9 mouse cellular contexts compared by ENCODE assay signal in genomic region chr11:109068371-109069325, GRCm38 (mm10).
DNase-seq lines count a peak whose midpoint lies in the region; ATAC-seq and TF ChIP-seq lines count a peak whose summit lies in the region.
"Had no signal": no experiment of that assay in that cellular context is flagged by ENCODE, and none has a peak within 500 bp of the region (broad histone marks: within the 10 kb centered on the region; RNA-seq: fewer than 3 reads in every experiment).

No protein-coding gene starts in this region.

- TF ChIP-seq CTCF in left cerebral cortex, adult 2 months (IDR thresholded peaks at IDR 0.05): no peak

- no peak overlapping the region for H3K27ac ChIP-seq in kidney, embryonic 14.5 days (ENCODE audit: low read depth, low read length)
- 0 out of 2 replicates have a peak overlapping the region, but pooled peaks have one; percentile 39 for H3K27ac ChIP-seq in embryonic facial prominence, embryonic 14.5 days (replicated peaks; ENCODE audit: low read depth, low read length)
- peak overlapping the region; percentile 67 for H3K27ac ChIP-seq in hindbrain, embryonic 15.5 days (replicated peaks)
- H3K27ac ChIP-seq in midbrain, embryonic 13.5 days: peak overlapping the region; percentile 73
- no peak overlapping the region for H3K27ac ChIP-seq in left cerebral cortex, adult 2 months
- H3K27ac ChIP-seq: liver, embryonic 15.5 days had no signal

- no peak overlapping the region for H3K4me3 ChIP-seq in kidney, embryonic 14.5 days (ENCODE audit: low read length)
- no peak overlapping the region for H3K4me3 ChIP-seq in embryonic facial prominence, embryonic 14.5 days (ENCODE audit: low read depth, low read length)
- no peak overlapping the region for H3K4me3 ChIP-seq in hindbrain, embryonic 15.5 days
- no peak overlapping the region for H3K4me3 ChIP-seq in midbrain, embryonic 13.5 days (replicated peaks)
- H3K4me3 ChIP-seq in left cerebral cortex, adult 2 months: no peak overlapping the region
- H3K4me3 ChIP-seq: liver, embryonic 15.5 days had no signal

- H3K27me3 ChIP-seq in kidney, embryonic 14.5 days (ENCODE audit: control insufficient read depth, insufficient read depth, low read length): peaks cover 8% of the 10 kb centered on the region
- no peaks in the 10 kb centered on the region for H3K27me3 ChIP-seq in embryonic facial prominence, embryonic 14.5 days (replicated peaks; ENCODE audit: control insufficient read depth, insufficient read depth, low read length)
- no peaks in the 10 kb centered on the region for H3K27me3 ChIP-seq in hindbrain, embryonic 15.5 days
- no peaks in the 10 kb centered on the region for H3K27me3 ChIP-seq in midbrain, embryonic 13.5 days

- H3K36me3 ChIP-seq in kidney, embryonic 14.5 days (ENCODE audit: control insufficient read depth, insufficient read depth, low read length): no peaks in the 10 kb centered on the region
- no peaks in the 10 kb centered on the region for H3K36me3 ChIP-seq in embryonic facial prominence, embryonic 14.5 days (ENCODE audit: control insufficient read depth, insufficient read depth, low read length)
- H3K36me3 ChIP-seq in hindbrain, embryonic 15.5 days: no peaks in the 10 kb centered on the region
- no peaks in the 10 kb centered on the region for H3K36me3 ChIP-seq in midbrain, embryonic 13.5 days
- H3K36me3 ChIP-seq: liver, embryonic 15.5 days had no signal

- intact Hi-C loops in left cerebral cortex, adult 2 months (cut with DNase I): no loop called here

- 11% methylated on average over 22 of the region's 22 CpGs for WGBS in kidney, embryonic 14.5 days
- WGBS in embryonic facial prominence, embryonic 14.5 days: 32% methylated on average over 22 of the region's 22 CpGs
- 17% methylated on average over 22 of the region's 22 CpGs for WGBS in hindbrain, embryonic 15.5 days
- WGBS in midbrain, embryonic 13.5 days: 29% methylated on average over 22 of the region's 22 CpGs

- peak; percentile 60; the same call in 1 of the 2 replicates for ATAC-seq in kidney, embryonic 14.5 days (ENCODE audit: low FRiP score, low TSS enrichment)
- peak; percentile 44; the same call in 1 of the 2 replicates for ATAC-seq in embryonic facial prominence, embryonic 14.5 days (ENCODE audit: low read depth)
- peak; percentile 95 for ATAC-seq in hindbrain, embryonic 15.5 days (ENCODE audit: low FRiP score, low read depth)
- peak; percentile 94 for ATAC-seq in midbrain, embryonic 13.5 days

- H3K4me1 ChIP-seq in kidney, embryonic 14.5 days (ENCODE audit: control insufficient read depth, insufficient read depth, low read length): peaks cover 7% of the 10 kb centered on the region
- H3K4me1 ChIP-seq in embryonic facial prominence, embryonic 14.5 days (ENCODE audit: control insufficient read depth, insufficient read depth, low read length): peaks cover 27% of the 10 kb centered on the region
- peaks cover 36% of the 10 kb centered on the region for H3K4me1 ChIP-seq in hindbrain, embryonic 15.5 days (replicated peaks)
- peaks cover 41% of the 10 kb centered on the region for H3K4me1 ChIP-seq in midbrain, embryonic 13.5 days (replicated peaks)
- H3K4me1 ChIP-seq: liver, embryonic 15.5 days had no signal

- no peaks in the 10 kb centered on the region for H3K9me3 ChIP-seq in kidney, embryonic 14.5 days (ENCODE audit: control insufficient read depth, low read length)
- no peaks in the 10 kb centered on the region for H3K9me3 ChIP-seq in embryonic facial prominence, embryonic 14.5 days (ENCODE audit: control insufficient read depth, low read length)
- H3K9me3 ChIP-seq in hindbrain, embryonic 15.5 days: no peaks in the 10 kb centered on the region
- H3K9me3 ChIP-seq in midbrain, embryonic 13.5 days: no peaks in the 10 kb centered on the region
- H3K9me3 ChIP-seq: liver, embryonic 15.5 days had no signal

- H3K4me2 ChIP-seq in kidney, embryonic 14.5 days (replicated peaks; ENCODE audit: low read depth, low read length): peak overlapping the region; percentile 12
- H3K4me2 ChIP-seq in embryonic facial prominence, embryonic 14.5 days (ENCODE audit: low read depth, low read length): no peak overlapping the region
- H3K4me2 ChIP-seq in hindbrain, embryonic 15.5 days: peak overlapping the region; percentile 22; the same call in 1 of the 2 replicates
- H3K4me2 ChIP-seq in midbrain, embryonic 13.5 days (replicated peaks): peak overlapping the region; percentile 18
- H3K4me2 ChIP-seq: liver, embryonic 15.5 days had no signal

- no peak for DNase-seq in kidney, adult 11 months
- DNase-seq in adrenal gland, adult 2 months: peak; percentile 73
- peak; percentile 80 for DNase-seq in embryonic facial prominence, embryonic 14.5 days (ENCODE audit: low spot score)
- DNase-seq in left cerebral cortex, adult 11 months (ENCODE audit: low spot score): no peak
- DNase-seq in left cerebral cortex, adult 2 months (ENCODE audit: extremely low spot score in 1 of 2, low spot score in 2 of 2): no peak

- H3K9ac ChIP-seq in kidney, embryonic 14.5 days (ENCODE audit: low read depth, low read length): no peak overlapping the region
- H3K9ac ChIP-seq in embryonic facial prominence, embryonic 14.5 days (ENCODE audit: low read depth, low read length): no peak overlapping the region
- H3K9ac ChIP-seq in hindbrain, embryonic 15.5 days: no peak overlapping the region
- no peak overlapping the region for H3K9ac ChIP-seq in midbrain, embryonic 13.5 days (replicated peaks)
- H3K9ac ChIP-seq: liver, embryonic 15.5 days had no signal

Comparison
In these comparisons a context has a peak if more than half of its experiments do, and no peak if none do; other contexts are left out.
1. ATAC-seq: peak in every context shown above with its lines; median percentile 95 in hindbrain, embryonic 15.5 days; 94 in midbrain, embryonic 13.5 days; 60 in kidney, embryonic 14.5 days; 44 in embryonic facial prominence, embryonic 14.5 days.
2. H3K27ac ChIP-seq: peak in embryonic facial prominence, embryonic 14.5 days (single experiment), hindbrain, embryonic 15.5 days (single experiment) and midbrain, embryonic 13.5 days (single experiment); none in kidney, embryonic 14.5 days (single experiment) and left cerebral cortex, adult 2 months (single experiment).
3. DNase-seq: peak in adrenal gland, adult 2 months (single experiment) and embryonic facial prominence, embryonic 14.5 days (single experiment); none in kidney, adult 11 months (single experiment), left cerebral cortex, adult 11 months (single experiment) and left cerebral cortex, adult 2 months (0 of 2).